Mouse (Mus musculus): ENCODE results near the gene Ndufs8.

DNA sequence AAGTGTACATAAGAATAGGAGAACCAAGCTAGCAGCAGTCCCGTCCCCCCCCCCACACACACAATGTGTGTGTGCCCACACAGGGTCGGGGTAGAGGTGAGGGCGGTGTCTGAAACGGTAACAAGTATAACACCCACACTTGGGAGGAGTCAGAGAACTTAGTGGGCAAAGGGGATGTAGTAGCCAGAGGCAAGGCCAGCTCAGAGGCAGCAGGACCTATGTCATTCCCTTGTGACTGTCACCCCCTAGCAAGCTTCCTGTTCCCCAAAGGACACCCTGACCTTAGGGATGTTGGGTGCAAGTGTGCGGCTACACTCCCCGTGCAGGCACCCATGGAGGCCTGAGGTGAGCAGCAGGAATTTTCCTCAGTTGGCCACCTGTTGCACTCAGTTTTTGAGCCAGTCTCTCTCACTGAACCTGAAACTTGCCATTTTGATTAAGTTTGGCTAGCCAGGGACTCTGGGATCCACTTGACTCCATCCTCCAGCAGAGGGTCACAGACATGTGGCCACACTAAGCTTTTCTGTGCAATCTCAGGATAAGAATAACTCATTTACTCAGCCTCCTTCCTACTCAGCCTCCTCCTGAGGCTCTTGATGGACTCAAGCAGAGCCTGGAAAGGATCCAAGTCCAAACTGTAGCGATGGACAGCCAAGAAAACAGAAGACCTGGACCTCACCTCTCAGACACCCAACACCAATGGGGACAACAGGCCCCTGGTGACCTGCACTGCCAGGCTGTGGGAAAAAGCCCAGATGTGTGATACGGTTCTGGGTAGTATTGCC lies 4.5 kb downstream of the Ndufs8 start:
- TF ChIP-seq CTCF (IDR thresholded peaks at IDR 0.05; ENCODE audit: extremely low read depth, insufficient read length, insufficient replicate concordance, low read depth, low read length) (no peak), POLR2A (IDR thresholded peaks at IDR 0.05; ENCODE audit: low read depth, low read length) (no peak)
